Mouse (Mus musculus): ENCODE data around the gene Gclm. TPM values are rescaled to one million over a fixed set of nuclear protein-coding genes. Genes with fewer than 3 reads are reported as not detected.
A peak's percentile ranks its signal among the peaks of the same experiment; 100 is the strongest.
"Not testable (repeated sequence)": the region's sequence is repeated elsewhere in the genome, so short reads cannot be mapped to it uniquely, and the experiment has no call there.

Gclm gene
- total and polyA plus RNA-seq, 3 experiments: 20.7 to 51.4 (median 44.8) TPM

- H3K79me2 ChIP-seq (replicated peaks; ENCODE audit: control insufficient read depth, insufficient read depth, low read length): no peaks in the 10 kb centered on the region; the same call in 1 of the 2 replicates
- intact Hi-C loops (cut with DNase I): loop anchor here (10.0 kb wide), 3 partner anchors 315 to 1115 kb away; partner anchors contain the start of genes Arhgap29 and Mettl14
- H3K27ac ChIP-seq: no peak overlapping the region
- 75% methylated on average over 5 of the region's 5 CpGs for WGBS
- peaks cover 1% of the 10 kb centered on the region; the same call in 1 of the 2 replicates for H3K4me1 ChIP-seq (ENCODE audit: control insufficient read depth, insufficient read depth, low read length)
- H3K9ac ChIP-seq (ENCODE audit: low read depth, low read length): no peak overlapping the region
- no peak for TF ChIP-seq EP300 (IDR thresholded peaks at IDR 0.05; ENCODE audit: insufficient read depth, low read depth, low read length)
- peak; percentile 19 for TF ChIP-seq CTCF (IDR thresholded peaks at IDR 0.05)
- no peak for DNase-seq
- no peaks in the 10 kb centered on the region for H3K27me3 ChIP-seq (ENCODE audit: control insufficient read depth, insufficient read depth, low read length)
- H3K4me3 ChIP-seq: no peak overlapping the region
- no peaks in the 10 kb centered on the region; the same call in 1 of the 2 replicates for H3K36me3 ChIP-seq (ENCODE audit: control insufficient read depth, insufficient read depth, low read length)
These were observed 24.6 kb downstream of the Gclm start for GRCm38 (mm10) chr3:122269986-122270385.

- not testable (repeated sequence) for H3K27me3 ChIP-seq (ENCODE audit: control insufficient read depth, insufficient read depth, low read length); DNase-seq; H3K79me2 ChIP-seq (replicated peaks; ENCODE audit: control insufficient read depth, insufficient read depth, low read length); H3K4me3 ChIP-seq; H3K27ac ChIP-seq; H3K4me1 ChIP-seq (ENCODE audit: control insufficient read depth, insufficient read depth, low read length); H3K9ac ChIP-seq (ENCODE audit: low read depth, low read length)
- intact Hi-C loops (cut with DNase I): loop anchor here (10.0 kb wide), 3 partner anchors 318 to 1112 kb away; partner anchors contain the start of genes Arhgap29 and Mettl14
- H3K36me3 ChIP-seq (ENCODE audit: control insufficient read depth, insufficient read depth, low read length): peaks cover 19% of the 10 kb centered on the region
- 50% methylated on average over 1 of the region's 1 CpGs for WGBS
These were observed 27.2 kb downstream of the Gclm start for GRCm38 (mm10) chr3:122272565-122272964.

- H3K9ac ChIP-seq (ENCODE audit: low read depth, low read length): peak overlapping the region; percentile 62
- H3K27ac ChIP-seq: peak overlapping the region; percentile 59
- intact Hi-C loops (cut with DNase I): loop anchor here (1.0 to 10.0 kb wide), 5 partner anchors 19 to 1111 kb away; partner anchors contain the start of genes Arhgap29, Gclm and Mettl14
These were observed 28.3 kb downstream of the Gclm start for GRCm38 (mm10) chr3:122273407-122274240.

GRCm38 (mm10) chr3:122274241-122275024 is 29.1 kb downstream of the Gclm start, which contains the start of gene Dnttip2:
Gene Dnttip2 (plus strand): TSS chr3:122274388.
- H3K4me1 ChIP-seq (ENCODE audit: control insufficient read depth, insufficient read depth, low read length): peaks cover 8% of the 10 kb centered on the region
- peak within 1 kb of the TSS; percentile 100 for H3K4me3 ChIP-seq
- DNase-seq: peak; percentile 94
- TF ChIP-seq CTCF (IDR thresholded peaks at IDR 0.05) (peak; percentile 17; the same call in 1 of the 2 replicates), EP300 (IDR thresholded peaks at IDR 0.05; ENCODE audit: insufficient read depth, low read depth, low read length) (peak; percentile 65; the same call in 1 of the 2 replicates), POLR2A (IDR thresholded peaks at IDR 0.05; ENCODE audit: insufficient read depth, low read depth, low read length) (peak; percentile 77)
- H3K36me3 ChIP-seq (ENCODE audit: control insufficient read depth, insufficient read depth, low read length): peaks cover 36% of the 10 kb centered on the region
- intact Hi-C loops (cut with DNase I): loop anchor here (1.0 to 10.0 kb wide), 5 partner anchors 18 to 1110 kb away; partner anchors contain the start of genes Arhgap29, Gclm and Mettl14
- peaks cover 1% of the 10 kb centered on the region; the same call in 1 of the 2 replicates for H3K79me2 ChIP-seq (replicated peaks; ENCODE audit: control insufficient read depth, insufficient read depth, low read length)
- H3K27ac ChIP-seq: peak within 1 kb of the TSS; percentile 82
- H3K27me3 ChIP-seq (ENCODE audit: control insufficient read depth, insufficient read depth, low read length): no peaks in the 10 kb centered on the region
- peak within 1 kb of the TSS; percentile 92 for H3K9ac ChIP-seq (ENCODE audit: low read depth, low read length)
- WGBS: under 1% methylated on average over 56 of the region's 57 CpGs

More at GRCm38 (mm10) chr3:122273407-122274240, 28.3 kb downstream of the Gclm start:
- H3K79me2 ChIP-seq (replicated peaks; ENCODE audit: control insufficient read depth, insufficient read depth, low read length): peaks cover 1% of the 10 kb centered on the region; the same call in 1 of the 2 replicates
- WGBS: 11% methylated on average over 19 of the region's 20 CpGs
- H3K4me3 ChIP-seq: peak overlapping the region; percentile 58
- H3K4me1 ChIP-seq (ENCODE audit: control insufficient read depth, insufficient read depth, low read length): peaks cover 8% of the 10 kb centered on the region
- TF ChIP-seq CTCF (IDR thresholded peaks at IDR 0.05) (peak; percentile 45), POLR2A (IDR thresholded peaks at IDR 0.05; ENCODE audit: insufficient read depth, low read depth, low read length) (peak; percentile 75), EP300 (IDR thresholded peaks at IDR 0.05; ENCODE audit: insufficient read depth, low read depth, low read length) (no peak)
- no peaks in the 10 kb centered on the region for H3K27me3 ChIP-seq (ENCODE audit: control insufficient read depth, insufficient read depth, low read length)
- no peak for DNase-seq
- H3K36me3 ChIP-seq (ENCODE audit: control insufficient read depth, insufficient read depth, low read length): peaks cover 29% of the 10 kb centered on the region

GRCm38 (mm10) chr3:122275111-122275510 is 29.8 kb downstream of the Gclm start:
- Histone ChIP-seq H3K9ac (ENCODE audit: low read depth, low read length) (no peak overlapping the region), H3K4me1 (ENCODE audit: control insufficient read depth, insufficient read depth, low read length) (peaks cover 8% of the 10 kb centered on the region), H3K4me3 (peak overlapping the region; percentile 100), H3K36me3 (ENCODE audit: control insufficient read depth, insufficient read depth, low read length) (peaks cover 38% of the 10 kb centered on the region), H3K27me3 (ENCODE audit: control insufficient read depth, insufficient read depth, low read length) (no peaks in the 10 kb centered on the region), H3K27ac (no peak overlapping the region), H3K79me2 (replicated peaks; ENCODE audit: control insufficient read depth, insufficient read depth, low read length) (peaks cover 1% of the 10 kb centered on the region; the same call in 1 of the 2 replicates)
- 74% methylated on average over 10 of the region's 10 CpGs for WGBS
- intact Hi-C loops (cut with DNase I): loop anchor here (10.0 kb wide), 3 partner anchors 320 to 1110 kb away; partner anchors contain the start of genes Arhgap29 and Mettl14
- no peak for DNase-seq
- TF ChIP-seq EP300 (IDR thresholded peaks at IDR 0.05; ENCODE audit: insufficient read depth, low read depth, low read length) (no peak), POLR2A (IDR thresholded peaks at IDR 0.05; ENCODE audit: insufficient read depth, low read depth, low read length) (no peak), CTCF (IDR thresholded peaks at IDR 0.05) (no peak)
